7 mouse cellular contexts compared by ENCODE assay signal in the genomic region with DNA sequence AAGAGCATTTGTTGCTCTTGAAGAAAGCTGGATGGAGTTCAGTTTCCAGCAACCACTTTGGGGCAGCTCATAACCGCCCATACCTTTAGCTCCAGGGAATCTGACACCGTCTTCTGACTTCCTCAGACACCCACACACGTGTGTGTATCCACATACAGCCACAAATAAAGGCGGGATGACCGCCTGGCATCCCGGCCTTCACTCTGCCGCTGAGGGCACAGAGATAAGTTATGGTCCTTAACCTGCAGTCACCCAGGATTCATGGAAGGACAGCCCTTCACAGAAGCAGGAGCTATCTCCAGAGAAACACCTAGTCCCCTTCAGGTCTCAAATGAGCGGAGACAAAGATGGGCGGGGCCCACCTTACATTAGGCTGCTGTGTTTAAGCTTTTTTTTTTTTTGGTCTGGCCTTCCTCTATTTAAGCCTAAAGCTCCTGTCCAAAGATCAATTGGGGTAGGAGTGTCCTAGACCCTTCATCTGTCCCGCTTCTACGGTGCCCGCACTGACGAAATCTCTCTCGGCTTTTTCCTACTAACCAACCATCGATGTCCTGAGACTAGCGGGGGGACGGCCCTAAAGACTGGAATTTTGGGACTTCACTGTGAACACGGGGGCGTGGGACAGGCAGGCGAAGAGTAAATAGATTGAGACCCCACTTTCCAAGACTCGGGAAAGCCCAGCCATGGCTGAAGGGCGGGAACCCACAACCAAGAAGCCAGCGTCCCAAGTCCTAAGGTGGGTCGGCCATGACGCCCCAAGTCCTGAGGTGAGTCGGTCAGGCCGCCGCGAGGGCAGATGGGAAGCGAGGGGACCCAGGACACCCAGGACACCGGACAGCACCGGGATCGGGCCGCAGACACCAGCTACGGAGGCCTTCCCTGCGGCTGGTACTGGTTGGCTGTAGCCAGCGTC. TPM values are rescaled to one million over a fixed set of nuclear protein-coding genes. Genes with fewer than 3 reads are reported as not detected.
DNase-seq lines count a peak whose midpoint lies in the region; ATAC-seq and TF ChIP-seq lines count a peak whose summit lies in the region.

No protein-coding gene starts in this region.

- H3K27ac ChIP-seq in spleen, adult 2 months (ENCODE audit: insufficient read depth, low read length) = peak overlapping the region; percentile 21
- H3K27ac ChIP-seq in embryonic facial prominence, embryonic 10.5 days (replicated peaks) = peak overlapping the region; percentile 86
- H3K27ac ChIP-seq in hindbrain, postnatal 0 days = peak overlapping the region; percentile 85
- H3K27ac ChIP-seq in midbrain, embryonic 10.5 days (replicated peaks) = peak overlapping the region; percentile 90

- no peak for DNase-seq in spleen, adult 2 months (ENCODE audit: low read depth in 1 of 2, low spot score in 2 of 2)
- no peak for DNase-seq in spleen, adult 18-20 months
- no peak for DNase-seq in embryonic facial prominence, embryonic 10.5 days (ENCODE audit: low spot score)
- DNase-seq in hindbrain, postnatal 0 days (ENCODE audit: low spot score) = no peak
- DNase-seq in midbrain, embryonic 10.5 days (ENCODE audit: low spot score) = no peak
- DNase-seq in adipocyte (ENCODE audit: low spot score) = no peak
- DNase-seq in natural killer cell, adult 2 months (ENCODE audit: low spot score in 2 of 2) = no peak

- TF ChIP-seq POLR2A in spleen, adult 2 months (IDR thresholded peaks at IDR 0.05; ENCODE audit: low read depth, low read length) = no peak

- peak; percentile 84 for ATAC-seq in hindbrain, postnatal 0 days

- peak overlapping the region; percentile 68 for H3K4me3 ChIP-seq in spleen, adult 2 months (ENCODE audit: extremely low read depth, insufficient read depth, insufficient read length)
- peak overlapping the region; percentile 76 for H3K4me3 ChIP-seq in embryonic facial prominence, embryonic 10.5 days
- peak overlapping the region; percentile 85 for H3K4me3 ChIP-seq in hindbrain, postnatal 0 days (ENCODE audit: low read length)
- H3K4me3 ChIP-seq in midbrain, embryonic 10.5 days = peak overlapping the region; percentile 83

- peak overlapping the region; percentile 94 for H3K4me2 ChIP-seq in hindbrain, postnatal 0 days (ENCODE audit: low read depth, low read length)

- TF ChIP-seq CTCF in spleen, adult 2 months (IDR thresholded peaks at IDR 0.05; ENCODE audit: extremely low read depth, insufficient read depth, insufficient read length, insufficient replicate concordance) = no peak
- TF ChIP-seq CTCF in hindbrain, postnatal 0 days (IDR thresholded peaks at IDR 0.05; ENCODE audit: low read depth) = no peak

- H3K27me3 ChIP-seq in spleen, adult 2 months (ENCODE audit: control insufficient read depth, insufficient read depth, low read length) = no peaks in the 10 kb centered on the region
- H3K27me3 ChIP-seq in embryonic facial prominence, embryonic 10.5 days (replicated peaks; ENCODE audit: low read depth, poor library complexity, severe bottlenecking) = no peaks in the 10 kb centered on the region
- H3K27me3 ChIP-seq in hindbrain, postnatal 0 days (ENCODE audit: insufficient read depth, low read length) = no peaks in the 10 kb centered on the region
- H3K27me3 ChIP-seq in midbrain, embryonic 10.5 days (ENCODE audit: low read depth, poor library complexity, severe bottlenecking) = no peaks in the 10 kb centered on the region

- H3K9me3 ChIP-seq in embryonic facial prominence, embryonic 10.5 days = peaks cover 4% of the 10 kb centered on the region; the same call in 1 of the 2 replicates
- no peaks in the 10 kb centered on the region for H3K9me3 ChIP-seq in hindbrain, postnatal 0 days (ENCODE audit: low read length)
- peaks cover 4% of the 10 kb centered on the region; the same call in 1 of the 2 replicates for H3K9me3 ChIP-seq in midbrain, embryonic 10.5 days (replicated peaks)

- no peaks in the 10 kb centered on the region for H3K36me3 ChIP-seq in spleen, adult 2 months (ENCODE audit: control insufficient read depth, insufficient read depth, low read length)
- H3K36me3 ChIP-seq in embryonic facial prominence, embryonic 10.5 days (replicated peaks) = peaks cover 8% of the 10 kb centered on the region
- no peaks in the 10 kb centered on the region for H3K36me3 ChIP-seq in hindbrain, postnatal 0 days (ENCODE audit: insufficient read depth, low read length)
- H3K36me3 ChIP-seq in midbrain, embryonic 10.5 days = peaks cover 7% of the 10 kb centered on the region

- WGBS in spleen, adult 2 months = 9% methylated on average over 37 of the region's 37 CpGs
- WGBS in embryonic facial prominence, embryonic 10.5 days = 6% methylated on average over 37 of the region's 37 CpGs
- WGBS in hindbrain, postnatal 0 days = 6% methylated on average over 37 of the region's 37 CpGs
- 9% methylated on average over 37 of the region's 37 CpGs for WGBS in midbrain, embryonic 10.5 days

- peak overlapping the region; percentile 94 for H3K9ac ChIP-seq in hindbrain, postnatal 0 days (replicated peaks; ENCODE audit: low read length)

- H3K4me1 ChIP-seq in spleen, adult 2 months (ENCODE audit: control insufficient read depth, insufficient read depth, insufficient read length) = no peaks in the 10 kb centered on the region; the same call in 1 of the 2 replicates
- H3K4me1 ChIP-seq in embryonic facial prominence, embryonic 10.5 days = peaks cover 10% of the 10 kb centered on the region
- no peaks in the 10 kb centered on the region for H3K4me1 ChIP-seq in hindbrain, postnatal 0 days (ENCODE audit: insufficient read depth, low read length)
- H3K4me1 ChIP-seq in midbrain, embryonic 10.5 days = peaks cover 10% of the 10 kb centered on the region

RNA-seq across cellular contexts. Expression of gene Zfp867, which starts 0.6 kb away (rescaled TPM):
- polyA plus RNA-seq in spleen, adult 2 months (2012; rRNA removed) = 0.09 and 0.25 TPM in 2 replicates
- 8.6 and 9.3 TPM in 2 replicates for polyA plus RNA-seq in embryonic facial prominence, embryonic 10.5 days (2016; fragmentation: Nextera tagmentation; extraction: Ambion mirVana)
- total RNA-seq in hindbrain, postnatal 0 days (2014; rRNA removed) = 6.6 and 7.3 TPM in 2 replicates
- 6.1 and 6.9 TPM in 2 replicates for polyA plus RNA-seq in hindbrain, postnatal 0 days (2015; fragmentation: Nextera tagmentation; extraction: Ambion mirVana)
- polyA plus RNA-seq in midbrain, embryonic 10.5 days (2016; fragmentation: Nextera tagmentation; extraction: Ambion mirVana) = 9.5 and 11.3 TPM in 2 replicates

RNA-seq across cellular contexts. Expression of gene Snap47, which starts 20.7 kb away (rescaled TPM):
- 10.8 and 12.2 TPM in 2 replicates for polyA plus RNA-seq in spleen, adult 2 months (2012; rRNA removed)
- 128 and 134 TPM in 2 replicates for polyA plus RNA-seq in embryonic facial prominence, embryonic 10.5 days (2016; fragmentation: Nextera tagmentation; extraction: Ambion mirVana)
- total RNA-seq in hindbrain, postnatal 0 days (2014; rRNA removed) = 406 and 413 TPM in 2 replicates
- 512 and 537 TPM in 2 replicates for polyA plus RNA-seq in hindbrain, postnatal 0 days (2015; fragmentation: Nextera tagmentation; extraction: Ambion mirVana)
- 108 and 127 TPM in 2 replicates for polyA plus RNA-seq in midbrain, embryonic 10.5 days (2016; fragmentation: Nextera tagmentation; extraction: Ambion mirVana)

RNA-seq across cellular contexts. Expression of gene Jmjd4, which starts 21.8 kb away (rescaled TPM):
- polyA plus RNA-seq in spleen, adult 2 months (2012; rRNA removed) = 4.6 and 4.7 TPM in 2 replicates
- polyA plus RNA-seq in embryonic facial prominence, embryonic 10.5 days (2016; fragmentation: Nextera tagmentation; extraction: Ambion mirVana) = 19.1 and 19.6 TPM in 2 replicates
- 35.5 and 37.5 TPM in 2 replicates for total RNA-seq in hindbrain, postnatal 0 days (2014; rRNA removed)
- 21.2 and 22.9 TPM in 2 replicates for polyA plus RNA-seq in hindbrain, postnatal 0 days (2015; fragmentation: Nextera tagmentation; extraction: Ambion mirVana)
- 16.2 and 18.1 TPM in 2 replicates for polyA plus RNA-seq in midbrain, embryonic 10.5 days (2016; fragmentation: Nextera tagmentation; extraction: Ambion mirVana)

RNA-seq across cellular contexts. Expression of gene Zkscan17, which starts 54.9 kb away (rescaled TPM):
- polyA plus RNA-seq in spleen, adult 2 months (2012; rRNA removed) = 8.8 TPM in 2 replicates
- 37.2 and 39.3 TPM in 2 replicates for polyA plus RNA-seq in embryonic facial prominence, embryonic 10.5 days (2016; fragmentation: Nextera tagmentation; extraction: Ambion mirVana)
- total RNA-seq in hindbrain, postnatal 0 days (2014; rRNA removed) = 21.1 and 27.2 TPM in 2 replicates
- 14.3 and 15.1 TPM in 2 replicates for polyA plus RNA-seq in hindbrain, postnatal 0 days (2015; fragmentation: Nextera tagmentation; extraction: Ambion mirVana)
- polyA plus RNA-seq in midbrain, embryonic 10.5 days (2016; fragmentation: Nextera tagmentation; extraction: Ambion mirVana) = 36.4 and 37.7 TPM in 2 replicates

Comparison
In these comparisons a context has a peak if more than half of its experiments do, and no peak if none do; other contexts are left out.
1. H3K27ac ChIP-seq: peak in every context shown above with its lines; median percentile 90 in midbrain, embryonic 10.5 days; 86 in embryonic facial prominence, embryonic 10.5 days; 85 in hindbrain, postnatal 0 days; 21 in spleen, adult 2 months.